Mouse (Mus musculus): Measurements from ENCODE around the gene Med12. TPM values are rescaled to one million over a fixed set of nuclear protein-coding genes. Genes with fewer than 3 reads are reported as not detected.
"Not testable (repeated sequence)": the region's sequence is repeated elsewhere in the genome, so short reads cannot be mapped to it uniquely, and the experiment has no call there.

The Med12 gene
- total RNA-seq, 2 experiments from 2014 or later, result 29.2 to 64.0 TPM

GRCm38 (mm10) chrX:101299473-101300426 is 25.9 kb downstream of the Med12 start:
- no peak for ATAC-seq (replicated peaks; ENCODE audit: poor library complexity)

DNA sequence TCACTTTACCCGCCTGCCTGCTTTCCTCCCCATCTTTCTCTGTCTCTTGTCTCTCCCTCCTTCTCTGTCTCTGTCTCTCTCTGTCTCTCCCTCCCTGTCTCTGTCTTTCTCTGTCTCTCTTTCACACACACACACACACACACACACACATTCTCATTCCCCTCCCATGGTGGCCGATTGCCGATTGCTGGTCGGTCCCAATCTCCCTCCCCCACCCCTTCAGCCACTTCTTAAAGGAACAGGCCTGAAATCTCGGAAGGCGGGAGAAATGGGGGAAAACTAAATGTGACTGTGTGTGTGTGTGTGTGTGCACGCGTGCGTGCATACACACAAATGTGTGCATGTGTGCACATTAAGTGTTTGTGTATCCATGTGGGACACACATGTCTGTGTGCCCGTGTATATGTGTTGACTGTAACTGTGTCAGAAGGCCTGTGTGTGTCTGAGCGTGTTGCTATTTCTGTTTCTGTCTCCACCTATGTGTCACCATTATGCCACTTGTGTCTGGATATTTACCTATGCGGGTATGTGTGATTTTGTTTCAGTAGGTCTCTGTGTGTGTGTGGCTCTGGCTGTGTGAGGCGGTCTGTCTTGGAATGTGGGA is 26.7 kb downstream of the Med12 start:
- ATAC-seq (replicated peaks; ENCODE audit: poor library complexity), result no peak

- no peak for ATAC-seq (replicated peaks; ENCODE audit: poor library complexity)
Measured at GRCm38 (mm10) chrX:101301654-101302053, 27.8 kb downstream of the Med12 start.

GRCm38 (mm10) chrX:101304646-101305045 is 30.8 kb downstream of the Med12 start:
- no peak for ATAC-seq (replicated peaks; ENCODE audit: poor library complexity)

DNA sequence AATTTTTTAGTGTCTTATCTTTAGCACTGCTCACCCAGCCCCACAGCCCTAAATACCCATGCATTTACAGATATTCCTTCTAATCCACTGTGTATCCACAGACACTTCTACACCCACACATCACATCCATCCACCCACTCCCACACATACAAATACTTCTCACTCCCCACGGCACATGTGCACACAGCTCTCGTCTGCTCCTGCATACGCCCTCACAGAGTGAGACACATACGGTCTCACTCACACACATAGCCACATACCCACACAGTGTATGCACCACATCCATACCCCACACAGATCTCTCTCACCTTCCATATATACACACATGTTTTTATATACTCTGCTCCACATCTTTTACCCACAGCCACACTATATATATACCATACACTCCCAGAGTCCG is 35.5 kb downstream of the Med12 start:
- ATAC-seq (replicated peaks; ENCODE audit: poor library complexity), result no peak

DNA sequence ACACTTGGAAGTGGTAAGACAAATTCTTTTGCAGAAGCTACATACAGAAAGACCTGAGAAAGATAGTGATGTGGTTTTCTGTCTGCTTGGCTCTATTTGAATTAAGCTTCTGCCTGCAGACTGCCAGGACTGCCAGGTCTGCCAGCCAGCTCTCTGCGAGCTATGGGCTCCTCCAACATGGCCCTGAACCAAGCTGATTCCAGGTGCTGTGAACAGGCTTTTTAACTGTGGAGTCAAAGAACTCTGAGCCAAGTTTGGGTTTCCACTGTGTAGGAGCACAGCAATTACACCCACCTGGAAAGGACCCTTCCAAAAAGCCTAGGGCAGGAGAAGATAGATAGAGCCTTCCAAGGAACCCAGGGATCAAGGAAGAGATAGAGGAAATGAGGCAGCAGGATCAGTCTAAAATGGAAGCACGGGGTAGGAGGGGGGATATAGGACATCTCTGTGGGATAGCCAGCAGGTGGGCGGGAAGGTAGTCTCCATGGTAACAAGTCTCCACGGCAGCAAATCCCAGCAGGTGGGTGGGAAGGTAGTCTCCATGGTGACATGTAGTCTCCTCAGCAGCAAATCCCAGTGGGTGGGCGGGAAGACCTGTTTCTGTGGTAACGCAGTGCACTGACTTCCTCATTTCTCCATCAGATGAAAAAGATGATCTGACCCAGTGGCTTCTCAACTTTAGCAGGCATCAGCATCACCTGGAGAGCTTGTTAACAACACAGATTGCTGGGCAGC is 40.0 kb downstream of the Med12 start:
- no peak; the same call in 1 of the 2 replicates for ATAC-seq (replicated peaks; ENCODE audit: poor library complexity)

DNA sequence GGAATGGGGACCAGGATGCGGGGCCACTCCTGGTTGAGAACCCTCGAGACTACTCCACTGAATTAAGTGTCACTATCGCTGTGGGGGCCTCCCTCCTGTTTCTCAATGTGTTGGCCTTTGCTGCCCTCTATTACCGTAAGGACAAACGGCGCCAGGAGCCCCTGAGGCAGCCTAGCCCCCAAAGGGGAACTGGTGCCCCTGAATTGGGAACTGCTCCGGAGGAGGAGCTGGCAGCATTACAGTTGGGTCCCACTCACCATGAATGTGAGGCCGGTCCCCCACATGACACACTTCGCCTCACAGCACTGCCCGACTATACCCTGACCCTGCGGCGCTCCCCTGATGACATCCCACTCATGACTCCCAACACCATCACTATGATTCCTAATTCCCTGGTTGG is 45.9 kb downstream of the Med12 start:
- peak; percentile 54 for ATAC-seq (replicated peaks; ENCODE audit: poor library complexity)

GRCm38 (mm10) chrX:101325989-101326899 is 52.4 kb downstream of the Med12 start:
- ATAC-seq (replicated peaks; ENCODE audit: poor library complexity), result no peak

DNA sequence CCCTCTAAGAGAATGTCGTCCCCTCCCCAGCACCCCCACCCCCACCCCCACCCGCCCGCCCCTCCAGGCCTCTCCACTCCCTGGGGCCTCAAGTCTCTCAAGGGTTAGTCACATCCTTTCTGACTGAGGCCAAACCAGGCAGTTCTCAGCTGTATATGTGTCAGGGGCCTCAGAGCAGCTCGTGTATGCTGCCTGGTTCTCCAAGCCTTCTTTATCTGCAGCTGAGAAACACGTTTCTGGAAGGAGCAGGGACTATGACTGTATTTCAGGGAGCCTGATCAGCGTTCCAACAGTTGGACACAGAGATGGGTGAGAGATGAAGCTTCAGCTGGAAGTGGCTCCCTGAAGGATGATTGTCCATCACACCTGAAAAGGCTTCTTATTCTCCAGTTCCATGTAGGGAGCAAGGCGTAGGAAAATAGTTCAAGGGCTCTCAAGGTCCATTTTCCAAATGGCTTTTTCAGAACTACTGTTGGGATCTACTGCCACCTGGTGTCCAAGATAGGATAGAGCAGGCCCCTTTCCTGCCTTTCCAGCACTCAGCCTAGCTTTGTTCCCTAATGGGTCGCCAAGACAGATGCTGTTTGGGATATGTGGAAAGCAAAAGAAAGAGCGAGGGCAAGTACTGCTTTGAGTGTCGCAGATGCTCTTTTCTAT is 55.7 kb downstream of the Med12 start:
- ATAC-seq (replicated peaks; ENCODE audit: poor library complexity), result peak; percentile 40; the same call in 1 of the 2 replicates

- no peak for ATAC-seq (replicated peaks; ENCODE audit: poor library complexity)
Measured at GRCm38 (mm10) chrX:101332031-101332374, 58.2 kb downstream of the Med12 start.

DNA sequence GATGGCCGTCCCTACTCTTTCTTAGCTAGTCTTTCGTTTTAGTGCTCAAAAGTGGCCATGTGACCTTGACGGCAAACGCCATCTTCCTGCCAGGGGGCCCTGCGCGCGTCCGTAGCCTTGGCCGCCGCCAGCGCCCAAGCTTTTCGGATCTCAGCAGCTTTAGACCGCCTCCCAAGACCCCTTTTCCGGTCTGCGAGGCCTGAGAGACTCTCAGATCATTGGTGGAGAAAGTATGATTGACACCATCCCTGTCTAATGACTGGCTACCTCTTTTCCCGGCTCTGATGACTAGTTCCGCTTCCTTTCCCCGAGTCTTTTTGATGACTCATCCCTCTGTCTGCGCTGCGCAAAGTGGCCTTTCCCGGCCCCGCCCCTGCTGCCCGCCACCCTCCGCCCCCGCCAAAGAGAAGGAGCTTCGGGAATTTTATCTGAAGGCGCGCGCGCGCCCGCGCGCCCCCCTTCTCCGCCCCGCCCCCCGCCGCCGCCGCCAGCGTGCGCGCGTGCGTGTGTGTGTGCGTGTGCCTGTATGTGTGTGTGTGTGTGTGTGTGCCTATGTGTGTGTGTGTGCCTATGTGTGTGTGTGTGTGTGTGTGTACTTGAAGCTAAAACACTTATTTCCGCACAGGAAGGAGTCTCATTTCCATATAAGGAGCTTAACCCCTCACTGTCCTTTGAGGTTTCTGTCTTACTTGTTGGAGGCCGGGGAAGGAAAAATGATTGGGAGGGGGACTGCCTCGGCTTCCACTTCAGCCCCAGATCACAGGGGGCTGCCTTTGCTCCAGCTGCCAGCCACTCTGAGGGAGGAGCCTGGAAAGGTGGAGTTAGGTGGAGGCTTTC is 58.8 kb downstream of the Med12 start:
- ATAC-seq (replicated peaks; ENCODE audit: poor library complexity), result peak; percentile 93

DNA sequence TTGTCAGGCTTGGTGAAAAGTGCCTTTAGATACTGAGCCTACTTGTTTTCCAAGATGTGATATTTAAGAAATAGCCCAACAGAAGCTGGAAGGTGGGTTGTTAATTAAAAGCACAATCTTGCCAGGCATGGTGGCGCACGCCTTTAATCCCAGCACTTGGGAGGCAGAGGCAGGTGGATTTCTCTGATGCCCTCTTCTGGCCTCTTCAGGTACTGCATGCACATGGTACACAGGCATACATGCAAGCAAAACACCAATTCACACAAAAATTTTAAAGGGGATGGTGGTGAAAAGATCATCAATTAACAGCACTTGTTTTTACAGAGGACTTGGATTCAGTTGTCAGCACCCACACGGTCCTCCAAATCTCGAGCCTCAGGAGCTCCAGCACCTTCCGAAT is 60.8 kb downstream of the Med12 start:
- no peak for ATAC-seq (replicated peaks; ENCODE audit: poor library complexity)

DNA sequence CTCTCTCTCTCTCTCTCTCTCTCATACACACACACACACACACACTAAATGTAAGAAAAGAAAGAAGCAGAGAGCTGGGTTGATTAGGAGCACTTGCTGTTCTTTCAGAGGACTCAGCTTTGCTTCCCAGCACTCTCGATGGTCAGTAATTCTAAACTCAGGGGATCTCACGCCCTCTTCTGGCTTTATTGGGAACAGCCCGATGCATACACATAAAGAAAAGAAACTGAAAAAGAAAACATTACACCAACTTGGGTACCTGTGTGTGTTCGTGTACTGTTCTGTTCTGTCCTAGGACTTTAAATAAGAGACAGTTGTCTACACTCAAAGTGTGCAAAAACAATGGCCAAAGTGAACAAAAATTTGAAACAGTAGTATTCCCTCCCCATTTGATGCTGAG is 64.8 kb downstream of the Med12 start:
- ATAC-seq (replicated peaks; ENCODE audit: poor library complexity), result no peak

GRCm38 (mm10) chrX:101342837-101343236 is 69.0 kb downstream of the Med12 start:
- not testable (repeated sequence) for ATAC-seq (replicated peaks; ENCODE audit: poor library complexity)

DNA sequence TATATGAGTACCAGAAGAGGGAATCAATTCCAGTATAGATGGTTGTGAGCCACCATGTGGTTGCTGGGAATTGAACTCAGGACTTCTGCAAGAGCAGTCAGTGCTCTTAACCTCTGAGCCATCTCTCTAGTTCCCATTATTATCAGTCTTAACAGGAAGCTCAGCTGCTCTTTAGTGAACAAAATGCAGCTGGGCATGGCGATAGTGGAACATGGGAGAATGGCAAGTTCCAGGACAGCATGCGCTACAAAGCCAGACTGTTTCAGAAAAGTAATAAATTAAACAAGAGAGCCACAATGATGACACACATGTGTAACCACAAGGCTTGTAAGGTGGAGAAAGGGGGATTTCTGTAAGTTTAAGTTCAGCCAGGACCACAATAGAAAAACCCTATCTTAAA is 71.6 kb downstream of the Med12 start:
- peak; percentile 61; the same call in 1 of the 2 replicates for ATAC-seq (replicated peaks; ENCODE audit: poor library complexity)

- ATAC-seq (replicated peaks; ENCODE audit: poor library complexity), result no peak
Measured at GRCm38 (mm10) chrX:101346475-101346874, 72.6 kb downstream of the Med12 start.

All from megakaryocyte progenitor cell, adult 5-6 weeks (primary cell).